Mouse (Mus musculus) CD4-positive, CD25-positive, alpha-beta regulatory T cell, adult 9 weeks (primary cell): Measurements from ENCODE around the gene Phkg2. TPM values are rescaled to one million over a fixed set of nuclear protein-coding genes. Genes with fewer than 3 reads are reported as not detected.

Experiments used
- polyA plus RNA-seq: library from polyadenylated mRNA; unstranded; fragments of 100-300 nt; shearing (Covaris generic); gene quantifications from one replicate; pipeline ENCODE4 v1.2.1, GENCODE M21; 2017

Phkg2 gene
- polyA plus RNA-seq = 112 TPM

GRCm38 (mm10) chr7:127572895-127573471 lies at the start of gene Phkg2:
Phkg2 (plus strand) TSS chr7:127573340.

GRCm38 (mm10) chr7:127561340-127561858 lies 11.7 kb upstream of the Phkg2 start, which contains the start of gene Tmem265:
Tmem265 (plus strand) TSS chr7:127561390.

GRCm38 (mm10) chr7:127588011-127588871 lies 15.1 kb downstream of the Phkg2 start, which contains the start of the genes Ccdc189 and Rnf40:
Ccdc189 (minus strand) TSS chr7:127588595.
Rnf40 (plus strand) TSS chr7:127588767.

GRCm38 (mm10) chr7:127614891-127615843 lies 42.0 kb downstream of the Phkg2 start, which contains the start of gene Zfp629:
Zfp629 (minus strand) TSS chr7:127615797.

Other genes starting within 250 kb of the Phkg2 start
- 0.35 TPM for gene Zfp768, start 227.8 kb upstream of the Phkg2 start, polyA plus RNA-seq
- gene Zfp747, start 197.3 kb upstream of the Phkg2 start, polyA plus RNA-seq = 24.7 TPM
- gene 9130019O22Rik, start 186.2 kb upstream of the Phkg2 start, polyA plus RNA-seq = 9.9 TPM
- 6.4 TPM for gene E430018J23Rik, start 179.7 kb upstream of the Phkg2 start, polyA plus RNA-seq
- gene Zfp764, start 166.5 kb upstream of the Phkg2 start, polyA plus RNA-seq = 17.3 TPM
- 48.9 TPM for gene Zfp688, start 151.3 kb upstream of the Phkg2 start, polyA plus RNA-seq
- 11.8 TPM for gene Zfp689, start 124.2 kb upstream of the Phkg2 start, polyA plus RNA-seq
- 141 TPM for gene Prr14, start 113.7 kb upstream of the Phkg2 start, polyA plus RNA-seq
- 9.0 TPM for gene Fbrs, start 94.1 kb upstream of the Phkg2 start, polyA plus RNA-seq
- 81.0 TPM for gene Srcap, start 61.4 kb upstream of the Phkg2 start, polyA plus RNA-seq
- 10.2 TPM for gene Gm42715, start 53.8 kb upstream of the Phkg2 start, polyA plus RNA-seq
- gene Tmem265, start 11.9 kb upstream of the Phkg2 start, polyA plus RNA-seq = 14.8 TPM
- gene Ccdc189, start 15.3 kb downstream of the Phkg2 start, polyA plus RNA-seq = 0.48 TPM
- gene Rnf40, start 15.4 kb downstream of the Phkg2 start, polyA plus RNA-seq = 154 TPM
- 2.3 TPM for gene Zfp629, start 42.5 kb downstream of the Phkg2 start, polyA plus RNA-seq
- gene Bcl7c, start 135.6 kb downstream of the Phkg2 start, polyA plus RNA-seq = 8.8 TPM
- not detected for gene Ctf1, start 139.4 kb downstream of the Phkg2 start, polyA plus RNA-seq
- gene Ctf2, start 158.8 kb downstream of the Phkg2 start, polyA plus RNA-seq = not detected
- gene Fbxl19, start 171.2 kb downstream of the Phkg2 start, polyA plus RNA-seq = 0.87 TPM
- gene Orai3, start 196.5 kb downstream of the Phkg2 start, polyA plus RNA-seq = 31.0 TPM
- gene Setd1a, start 203.3 kb downstream of the Phkg2 start, polyA plus RNA-seq = 1.8 TPM
- gene Gm49388, start 212.3 kb downstream of the Phkg2 start, polyA plus RNA-seq = not detected
- 2.5 TPM for gene Hsd3b7, start 227.3 kb downstream of the Phkg2 start, polyA plus RNA-seq